Mouse (Mus musculus) testis, adult 2 months (tissue): ENCODE data around the gene Lpar2. TPM values are rescaled to one million over a fixed set of nuclear protein-coding genes. Genes with fewer than 3 reads are reported as not detected.
A peak's percentile ranks its signal among the peaks of the same experiment; 100 is the strongest.

Experiments used
- H3K27ac ChIP-seq: fragments of 200-500 bp; 2 replicates; pipeline ENCODE4 v1.5.1; 2012; ENCODE audit warnings: low read depth, low read length; ENCODE audit not compliant: control insufficient read depth, insufficient read depth
- H3K27me3 ChIP-seq: fragments of 200-500 bp; 2 replicates; pipeline ENCODE4 v1.6.1; 2012; ENCODE audit warnings: mild to moderate bottlenecking, low read length, moderate library complexity; ENCODE audit not compliant: control insufficient read depth, insufficient read depth
- H3K36me3 ChIP-seq: fragments of 200-500 bp; 2 replicates; pipeline ENCODE4 v1.6.1; 2012; ENCODE audit warnings: mild to moderate bottlenecking, low read length; ENCODE audit not compliant: control insufficient read depth, insufficient read depth
- H3K4me1 ChIP-seq: fragments of 200-500 bp; 2 replicates; pipeline ENCODE4 v1.6.1; 2012; ENCODE audit warnings: low read length; ENCODE audit not compliant: control insufficient read depth, insufficient read depth
- H3K4me3 ChIP-seq: fragments of 200-500 bp; 2 replicates; pipeline ENCODE4 v1.5.1; 2012; ENCODE audit warnings: low read depth, mild to moderate bottlenecking, low read length, moderate library complexity, mixed read lengths; ENCODE audit not compliant: control insufficient read depth
- CTCF ChIP-seq: fragments of 200-500 bp; IDR thresholded peaks from 2 replicates; pipeline ENCODE4 v1.5.1; 2012; ENCODE audit warnings: low read depth, mild to moderate bottlenecking, inconsistent platforms, low read length, moderate library complexity; ENCODE audit not compliant: control insufficient read depth, insufficient read depth, insufficient replicate concordance
- POLR2A ChIP-seq: fragments of 200-500 bp; IDR thresholded peaks from 2 replicates; pipeline ENCODE4 v1.6.1; 2012; ENCODE audit warnings: low read depth, mild to moderate bottlenecking, inconsistent platforms, low read length, moderate library complexity; ENCODE audit not compliant: control insufficient read depth
- polyA plus RNA-seq: library from polyadenylated mRNA; depleted of rRNA; stranded (reverse); fragments of >200 nt; gene quantifications from 2 replicates; pipeline ENCODE4 v1.2.3, GENCODE M21; 2012

Gene Lpar2
- polyA plus RNA-seq, 1 experiment: 10.1 TPM

- Histone ChIP-seq H3K27me3 (no peaks in the 10 kb centered on the region), H3K27ac (no peak overlapping the region), H3K36me3 (no peaks in the 10 kb centered on the region), H3K4me1 (no peaks in the 10 kb centered on the region), H3K4me3 (no peak overlapping the region)
- TF ChIP-seq POLR2A: no peak
- no peak; the same call in 1 of the 2 replicates for TF ChIP-seq CTCF
Observed at GRCm38 (mm10) chr8:69853869-69854268, 31.6 kb downstream of the Lpar2 start.

- H3K36me3 ChIP-seq: no peaks in the 10 kb centered on the region; the same call in 1 of the 2 replicates
- H3K27ac ChIP-seq: no peak overlapping the region
- peak; percentile 26; the same call in 1 of the 2 replicates for TF ChIP-seq CTCF
- TF ChIP-seq POLR2A: no peak
- H3K4me3 ChIP-seq: no peak overlapping the region
- H3K4me1 ChIP-seq: no peaks in the 10 kb centered on the region
- H3K27me3 ChIP-seq: no peaks in the 10 kb centered on the region
Observed at GRCm38 (mm10) chr8:69860807-69861206, 38.6 kb downstream of the Lpar2 start.

GRCm38 (mm10) chr8:69861251-69861650 lies 39.0 kb downstream of the Lpar2 start:
- Histone ChIP-seq H3K36me3 (no peaks in the 10 kb centered on the region; the same call in 1 of the 2 replicates), H3K4me3 (no peak overlapping the region), H3K27me3 (no peaks in the 10 kb centered on the region), H3K4me1 (no peaks in the 10 kb centered on the region), H3K27ac (no peak overlapping the region)
- TF ChIP-seq POLR2A (no peak), CTCF (no peak)

- no peak for TF ChIP-seq POLR2A
- no peak overlapping the region for H3K27ac ChIP-seq
- no peaks in the 10 kb centered on the region; the same call in 1 of the 2 replicates for H3K36me3 ChIP-seq
- no peaks in the 10 kb centered on the region for H3K4me1 ChIP-seq
- no peaks in the 10 kb centered on the region for H3K27me3 ChIP-seq
- H3K4me3 ChIP-seq: no peak overlapping the region
Observed at GRCm38 (mm10) chr8:69863387-69864020, 41.3 kb downstream of the Lpar2 start.

GRCm38 (mm10) chr8:69864180-69864579 lies 42.0 kb downstream of the Lpar2 start:
- H3K36me3 ChIP-seq: no peaks in the 10 kb centered on the region; the same call in 1 of the 2 replicates
- no peak overlapping the region for H3K4me3 ChIP-seq
- no peak overlapping the region for H3K27ac ChIP-seq
- no peaks in the 10 kb centered on the region for H3K4me1 ChIP-seq
- TF ChIP-seq CTCF (no peak), POLR2A (no peak)
- no peaks in the 10 kb centered on the region for H3K27me3 ChIP-seq

- H3K27me3 ChIP-seq: no peaks in the 10 kb centered on the region
- no peak overlapping the region for H3K4me3 ChIP-seq
- TF ChIP-seq POLR2A (no peak), CTCF (no peak)
- no peaks in the 10 kb centered on the region for H3K4me1 ChIP-seq
- no peak overlapping the region for H3K27ac ChIP-seq
- no peaks in the 10 kb centered on the region for H3K36me3 ChIP-seq
Observed at GRCm38 (mm10) chr8:69867696-69868326, 45.6 kb downstream of the Lpar2 start.

GRCm38 (mm10) chr8:69870003-69870765 lies 48.0 kb downstream of the Lpar2 start:
- no peaks in the 10 kb centered on the region for H3K27me3 ChIP-seq
- H3K36me3 ChIP-seq: no peaks in the 10 kb centered on the region
- no peak for TF ChIP-seq CTCF
- no peak for TF ChIP-seq POLR2A
- no peaks in the 10 kb centered on the region for H3K4me1 ChIP-seq
- no peak overlapping the region for H3K4me3 ChIP-seq
- H3K27ac ChIP-seq: no peak overlapping the region
